Mouse (Mus musculus): ENCODE results near the gene Memo1.

DNA sequence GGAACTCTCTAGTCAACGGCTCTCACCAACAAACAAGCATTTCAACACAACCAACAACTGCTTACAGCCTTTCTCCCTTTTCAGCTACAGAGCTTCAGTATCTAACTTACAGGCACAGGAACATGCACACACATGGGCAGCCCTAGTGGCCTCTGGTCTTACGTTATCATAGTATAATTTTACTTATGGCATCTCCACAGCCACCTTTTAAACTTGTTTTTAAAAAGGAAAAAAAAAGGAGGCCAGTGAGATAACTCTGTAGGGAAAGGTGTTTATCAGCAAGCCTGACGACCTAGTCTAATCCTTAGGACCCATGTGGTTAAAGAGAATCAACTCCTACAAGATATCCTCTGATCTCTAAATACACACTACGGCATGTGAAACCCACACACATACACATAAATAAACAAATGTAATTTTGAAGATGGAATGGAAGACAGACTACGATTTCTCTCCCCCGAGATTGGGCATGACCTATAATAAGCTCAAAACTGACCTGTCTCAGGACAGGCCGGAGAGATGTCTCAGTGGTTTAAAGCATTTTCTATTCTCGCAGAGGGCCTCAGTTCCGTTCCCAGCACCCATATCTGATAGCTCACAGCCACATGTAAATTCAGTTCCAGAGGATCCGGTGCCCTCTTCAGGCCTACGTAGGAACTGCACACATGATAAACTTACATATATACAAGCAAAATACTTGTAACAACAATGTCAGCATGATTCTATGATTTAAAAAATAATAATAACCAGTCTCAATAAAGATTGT, 27.7 kb downstream of the Memo1 start:
- no peak for TF ChIP-seq POLR2A (IDR thresholded peaks at IDR 0.05; ENCODE audit: extremely low read depth, insufficient read depth, low read length)
- no peak for TF ChIP-seq CTCF (IDR thresholded peaks at IDR 0.05; ENCODE audit: extremely low read depth, insufficient read depth, low read length)

Data from cortical plate, adult 2 months (tissue).